Mouse (Mus musculus) olfactory bulb, adult 2 months (tissue): Measurements from ENCODE around the gene Clca1. TPM values are rescaled to one million over a fixed set of nuclear protein-coding genes. Genes with fewer than 3 reads are reported as not detected.

Experiments
- H3K27ac ChIP-seq: fragments of 200-500 bp; 2 replicates; pipeline ENCODE4 v1.5.1; 2012; ENCODE audit warnings: low read depth, low read length; ENCODE audit not compliant: insufficient read depth
- H3K4me1 ChIP-seq: fragments of 200-500 bp; 2 replicates; pipeline ENCODE4 v1.6.1; 2012; ENCODE audit warnings: low read length; ENCODE audit not compliant: control insufficient read depth, insufficient read depth
- H3K4me3 ChIP-seq: fragments of 200-500 bp; 2 replicates; pipeline ENCODE4 v1.5.1; 2012; ENCODE audit warnings: mild to moderate bottlenecking, low read depth, low read length, moderate library complexity; ENCODE audit not compliant: insufficient read depth
- CTCF ChIP-seq: fragments of 200-500 bp; IDR thresholded peaks from 2 replicates; pipeline ENCODE4 v1.5.1; 2012; ENCODE audit warnings: low read depth, mild to moderate bottlenecking, low read length, moderate library complexity; ENCODE audit not compliant: insufficient read depth
- POLR2A ChIP-seq: fragments of 200-500 bp; IDR thresholded peaks from 2 replicates; pipeline ENCODE4 v1.6.1; 2012; ENCODE audit warnings: mild to moderate bottlenecking, low read depth, low read length, moderate library complexity; ENCODE audit not compliant: insufficient read depth
- whole genome bisulfite sequencing: fragments of 180-500 bp; shearing (Covaris S2); methylation state at CpG from one replicate; pipeline ENCODE4 v1.1.7; 2018; 5-methylcytosine and 5-hydroxymethylcytosine counted together
- polyA plus RNA-seq: library from polyadenylated mRNA; stranded (reverse); fragments of >200 nt; gene quantifications from 2 replicates; pipeline ENCODE4 v1.2.4, GENCODE M21; 2012; ENCODE audit warnings: low replicate concordance; ENCODE audit not compliant: missing spikeins, insufficient read depth, insufficient read length

Clca1 gene
- polyA plus RNA-seq, 1 experiment = not detected

DNA sequence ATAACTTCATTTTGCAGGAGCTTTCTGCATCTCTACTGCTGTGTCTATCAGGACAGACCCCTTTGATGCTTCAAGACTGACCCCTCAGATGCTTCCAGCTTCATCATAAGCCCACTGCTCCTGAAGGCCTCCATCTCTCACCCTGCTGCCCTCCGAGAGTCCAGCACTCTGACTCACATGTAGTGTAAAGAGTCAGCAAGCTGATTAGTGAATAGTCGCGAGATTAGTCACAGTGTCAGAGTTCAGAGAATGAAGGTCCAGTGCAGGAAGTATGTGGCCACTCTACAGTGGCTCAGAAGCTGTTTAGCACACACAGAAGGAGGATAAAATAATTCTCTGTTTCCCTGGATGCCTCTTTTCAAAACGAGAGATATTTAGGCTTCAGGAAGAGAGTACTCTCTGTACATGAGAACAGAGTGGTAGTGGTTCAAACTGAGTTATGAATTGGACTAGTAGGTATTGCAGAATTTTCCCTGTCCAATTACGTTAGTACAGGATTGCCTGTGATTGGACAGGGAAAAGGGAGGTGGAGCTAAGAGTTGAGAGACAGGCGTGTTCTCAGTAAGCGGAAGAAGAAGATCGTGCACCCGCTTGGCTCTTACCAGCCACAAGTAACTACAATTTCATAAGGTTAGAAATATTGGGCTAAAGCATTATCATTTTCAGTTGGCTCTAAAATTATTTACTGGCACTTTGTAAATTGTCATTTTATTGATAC lies 60.9 kb downstream of the Clca1 start:
- Histone ChIP-seq H3K4me3 (no peak overlapping the region), H3K27ac (no peak overlapping the region), H3K4me1 (no peaks in the 10 kb centered on the region)
- WGBS = 83% methylated on average over 9 of the region's 9 CpGs
- no peak for TF ChIP-seq CTCF
- no peak for TF ChIP-seq POLR2A

DNA sequence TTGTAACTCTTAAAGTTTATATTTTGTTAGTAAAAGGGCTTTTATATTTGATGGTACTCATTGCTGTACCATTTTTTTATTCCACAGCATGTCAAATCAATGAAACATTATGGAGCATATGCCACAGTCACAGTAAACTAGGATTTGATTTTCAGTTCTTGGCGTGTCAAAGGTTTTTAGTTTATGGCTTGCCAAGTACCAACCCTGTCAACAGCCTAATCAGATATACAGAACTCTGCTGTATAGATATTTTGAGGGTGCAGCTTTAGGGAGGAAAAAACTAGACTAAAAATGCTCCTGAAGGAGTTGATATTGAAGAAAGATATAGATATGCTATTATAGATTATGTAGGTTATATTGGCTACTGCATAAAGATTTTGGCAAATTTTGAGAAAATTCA lies 62.8 kb downstream of the Clca1 start:
- TF ChIP-seq CTCF = no peak
- Histone ChIP-seq H3K27ac (no peak overlapping the region), H3K4me3 (no peak overlapping the region), H3K4me1 (no peaks in the 10 kb centered on the region)
- WGBS = 85% methylated on average over 1 of the region's 1 CpGs

DNA sequence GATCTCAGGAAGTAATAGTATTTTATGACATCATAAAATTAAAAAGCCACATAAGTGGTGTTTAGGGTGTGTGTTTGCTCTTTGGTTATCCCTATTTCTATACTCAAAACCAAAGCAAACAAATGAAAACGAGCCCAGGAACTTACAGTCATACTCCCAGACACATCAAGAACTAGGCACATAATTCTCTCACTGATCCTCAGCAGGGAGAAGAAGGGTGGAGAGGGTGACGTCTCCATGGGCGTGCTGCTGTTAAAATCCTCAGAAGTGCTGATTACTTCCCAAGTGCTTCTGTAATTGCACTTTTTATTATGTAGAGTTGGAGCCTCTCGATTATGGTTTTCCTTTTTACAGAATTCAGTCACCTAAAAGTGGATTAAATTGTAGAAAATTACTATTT lies 66.5 kb downstream of the Clca1 start:
- H3K27ac ChIP-seq = no peak overlapping the region
- no peaks in the 10 kb centered on the region for H3K4me1 ChIP-seq
- H3K4me3 ChIP-seq = no peak overlapping the region
- no peak for TF ChIP-seq POLR2A
- TF ChIP-seq CTCF = no peak
- 54% methylated on average over 4 of the region's 4 CpGs for WGBS

Other genes starting within 250 kb of the Clca1 start
- gene Clca3a2, start 213.3 kb downstream of the Clca1 start, polyA plus RNA-seq = not detected in 2 replicates
- not detected in 2 replicates for gene Clca3b, start 183.4 kb downstream of the Clca1 start, polyA plus RNA-seq
- gene Clca4b, start 100.2 kb downstream of the Clca1 start, polyA plus RNA-seq = not detected in 2 replicates
- not detected in 2 replicates for gene Clca4a, start 57.7 kb downstream of the Clca1 start, polyA plus RNA-seq
- not detected in 2 replicates for gene Clca2, start 66.7 kb upstream of the Clca1 start, polyA plus RNA-seq
- gene Odf2l, start 85.8 kb upstream of the Clca1 start, polyA plus RNA-seq = not detected in 2 replicates